Mouse (Mus musculus): ENCODE measurements around the gene Galnt9. TPM values are rescaled to one million over a fixed set of nuclear protein-coding genes. Genes with fewer than 3 reads are reported as not detected.

Gene Galnt9
- total and polyA plus RNA-seq, 3 experiments, result 0.05 TPM; not detected in 2

DNA sequence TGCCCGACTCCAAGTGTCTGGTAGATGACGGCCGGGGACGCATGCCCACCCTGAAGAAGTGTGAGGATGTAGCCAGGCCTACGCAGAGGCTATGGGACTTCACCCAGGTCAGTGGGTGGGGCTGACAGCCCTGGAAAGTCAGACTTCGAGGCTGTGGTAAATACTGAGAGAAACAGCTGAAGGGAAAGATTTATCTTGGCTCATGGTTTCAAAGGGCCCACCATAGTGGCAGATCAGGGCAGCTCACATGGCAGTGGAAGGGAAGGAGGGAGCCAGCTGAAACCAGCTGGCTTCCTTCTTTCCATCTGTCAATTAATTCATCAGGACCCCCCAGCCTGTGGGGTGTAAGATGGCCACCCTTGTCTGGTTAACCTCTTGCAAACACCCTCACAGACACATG is 75.1 kb downstream of the Galnt9 start:
- ATAC-seq (ENCODE audit: extremely low read depth, insufficient number of reproducible peaks, low FRiP score, poor library complexity, severe bottlenecking) (no peak), DNase-seq (ENCODE audit: low spot score) (no peak)
- H3K4me3 ChIP-seq (ENCODE audit: low read depth, low read length), result no peak overlapping the region
- H3K9me3 ChIP-seq (replicated peaks), result no peaks in the 10 kb centered on the region
- no peaks in the 10 kb centered on the region for H3K36me3 ChIP-seq (replicated peaks)
- no peaks in the 10 kb centered on the region for H3K4me1 ChIP-seq (ENCODE audit: insufficient read depth, low read depth, low read length)
- TF ChIP-seq CTCF (IDR thresholded peaks at IDR 0.05; ENCODE audit: low read depth, low read length) (no peak), GATA2 (IDR thresholded peaks at IDR 0.05; ENCODE audit: borderline replicate concordance, low read depth, low read length) (no peak), POLR2AphosphoS5 (IDR thresholded peaks at IDR 0.05; ENCODE audit: insufficient replicate concordance, low read depth, low read length) (no peak), TAL1 (conservative IDR thresholded peaks at IDR 0.05; ENCODE audit: low read depth, low read length) (no peak), GATA1 (IDR thresholded peaks at IDR 0.05; ENCODE audit: borderline replicate concordance, low read length) (no peak)
- H3K27me3 ChIP-seq (ENCODE audit: insufficient read depth, low read length), result peaks cover 3% of the 10 kb centered on the region; the same call in 1 of the 2 replicates

DNA sequence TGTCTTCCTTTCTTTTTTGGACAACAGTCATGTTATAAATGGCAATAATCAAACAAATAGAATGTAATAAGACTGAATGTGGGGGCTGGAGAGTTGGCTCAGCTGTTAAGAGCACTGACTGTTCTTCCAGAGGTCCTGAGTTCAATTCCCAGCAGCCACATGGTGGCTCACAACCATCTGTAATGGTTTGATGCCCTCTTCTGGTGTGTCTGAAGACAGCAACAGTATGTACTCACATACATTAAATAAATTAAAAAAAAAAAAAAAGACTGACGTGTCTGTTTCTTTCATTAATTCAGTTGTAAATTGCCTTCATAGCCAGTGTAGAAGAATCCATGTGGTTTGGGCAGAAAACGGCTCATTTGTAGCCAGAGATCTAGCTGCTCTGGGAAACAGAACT is 80.2 kb downstream of the Galnt9 start:
- ATAC-seq (ENCODE audit: extremely low read depth, insufficient number of reproducible peaks, low FRiP score, poor library complexity, severe bottlenecking), result no peak
- no peak for DNase-seq (ENCODE audit: low spot score)
- peaks cover 9% of the 10 kb centered on the region for H3K27me3 ChIP-seq (ENCODE audit: insufficient read depth, low read length)
- TF ChIP-seq TAL1 (conservative IDR thresholded peaks at IDR 0.05; ENCODE audit: low read depth, low read length) (no peak), CTCF (IDR thresholded peaks at IDR 0.05; ENCODE audit: low read depth, low read length) (no peak), POLR2AphosphoS5 (IDR thresholded peaks at IDR 0.05; ENCODE audit: insufficient replicate concordance, low read depth, low read length) (no peak), GATA2 (IDR thresholded peaks at IDR 0.05; ENCODE audit: borderline replicate concordance, low read depth, low read length) (no peak), GATA1 (IDR thresholded peaks at IDR 0.05; ENCODE audit: borderline replicate concordance, low read length) (no peak)
- no peaks in the 10 kb centered on the region for H3K9me3 ChIP-seq (replicated peaks)
- no peaks in the 10 kb centered on the region for H3K4me1 ChIP-seq (ENCODE audit: insufficient read depth, low read depth, low read length)
- no peak overlapping the region for H3K4me3 ChIP-seq (ENCODE audit: low read depth, low read length)
- H3K36me3 ChIP-seq (replicated peaks), result no peaks in the 10 kb centered on the region

DNA sequence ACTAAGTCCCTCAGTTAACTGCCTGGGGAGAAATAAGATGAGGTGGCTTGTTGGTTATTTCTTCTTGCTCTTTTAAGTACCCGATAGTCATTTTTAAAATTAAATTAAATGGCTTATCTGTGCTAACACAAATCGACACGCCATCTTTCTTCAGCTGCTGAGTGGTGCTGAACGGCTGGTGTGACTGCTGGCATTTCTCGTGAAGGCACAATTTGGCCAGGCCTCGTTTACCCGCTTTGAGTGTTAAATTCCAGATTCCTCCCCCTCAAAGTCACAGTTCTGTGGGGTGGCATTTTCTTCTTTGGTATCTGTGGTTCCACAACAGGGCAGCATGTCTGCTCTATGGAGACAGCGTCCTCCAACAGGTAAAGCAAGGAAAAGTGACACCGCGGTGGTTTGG is 83.2 kb downstream of the Galnt9 start:
- no peaks in the 10 kb centered on the region for H3K4me1 ChIP-seq (ENCODE audit: insufficient read depth, low read depth, low read length)
- TF ChIP-seq POLR2AphosphoS5 (IDR thresholded peaks at IDR 0.05; ENCODE audit: insufficient replicate concordance, low read depth, low read length) (no peak), GATA1 (IDR thresholded peaks at IDR 0.05; ENCODE audit: borderline replicate concordance, low read length) (no peak), CTCF (IDR thresholded peaks at IDR 0.05; ENCODE audit: low read depth, low read length) (no peak), TAL1 (conservative IDR thresholded peaks at IDR 0.05; ENCODE audit: low read depth, low read length) (no peak), GATA2 (IDR thresholded peaks at IDR 0.05; ENCODE audit: borderline replicate concordance, low read depth, low read length) (no peak)
- DNase-seq (ENCODE audit: low spot score), result no peak
- no peaks in the 10 kb centered on the region for H3K9me3 ChIP-seq (replicated peaks)
- ATAC-seq (ENCODE audit: extremely low read depth, insufficient number of reproducible peaks, low FRiP score, poor library complexity, severe bottlenecking), result no peak
- no peak overlapping the region for H3K4me3 ChIP-seq (ENCODE audit: low read depth, low read length)
- H3K27me3 ChIP-seq (ENCODE audit: insufficient read depth, low read length), result peaks cover 8% of the 10 kb centered on the region
- H3K36me3 ChIP-seq (replicated peaks), result no peaks in the 10 kb centered on the region

DNA sequence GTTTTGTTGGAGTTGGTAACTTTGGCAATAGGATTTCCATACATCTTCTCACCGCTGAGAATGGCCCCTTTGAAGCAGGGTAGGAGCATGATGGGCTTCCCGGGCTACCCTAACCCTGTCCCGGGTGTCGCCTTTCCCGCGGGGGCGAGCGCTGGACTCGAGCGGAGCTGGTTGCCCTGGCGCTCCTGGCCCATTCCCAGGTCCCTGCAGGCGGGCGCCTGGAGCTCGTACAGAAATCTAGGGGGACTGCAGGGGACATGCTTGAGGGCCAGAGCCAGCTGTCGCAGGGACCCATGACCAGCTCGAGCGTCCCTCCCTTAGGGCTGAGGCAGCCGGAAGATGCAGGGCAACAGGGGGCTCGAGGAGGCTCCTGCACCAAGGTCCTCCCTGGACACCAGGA is 84.0 kb downstream of the Galnt9 start:
- ATAC-seq (ENCODE audit: extremely low read depth, insufficient number of reproducible peaks, low FRiP score, poor library complexity, severe bottlenecking), result no peak
- no peaks in the 10 kb centered on the region for H3K9me3 ChIP-seq (replicated peaks)
- no peaks in the 10 kb centered on the region for H3K4me1 ChIP-seq (ENCODE audit: insufficient read depth, low read depth, low read length)
- H3K27me3 ChIP-seq (ENCODE audit: insufficient read depth, low read length), result peaks cover 11% of the 10 kb centered on the region
- H3K4me3 ChIP-seq (ENCODE audit: low read depth, low read length), result no peak overlapping the region
- TF ChIP-seq POLR2AphosphoS5 (IDR thresholded peaks at IDR 0.05; ENCODE audit: insufficient replicate concordance, low read depth, low read length), result no peak
- no peak for TF ChIP-seq CTCF (IDR thresholded peaks at IDR 0.05; ENCODE audit: low read depth, low read length)
- no peak for TF ChIP-seq GATA2 (IDR thresholded peaks at IDR 0.05; ENCODE audit: borderline replicate concordance, low read depth, low read length)
- no peak for TF ChIP-seq TAL1 (conservative IDR thresholded peaks at IDR 0.05; ENCODE audit: low read depth, low read length)
- no peak for TF ChIP-seq GATA1 (IDR thresholded peaks at IDR 0.05; ENCODE audit: borderline replicate concordance, low read length)
- no peaks in the 10 kb centered on the region for H3K36me3 ChIP-seq (replicated peaks)
- no peak for DNase-seq (ENCODE audit: low spot score)

DNA sequence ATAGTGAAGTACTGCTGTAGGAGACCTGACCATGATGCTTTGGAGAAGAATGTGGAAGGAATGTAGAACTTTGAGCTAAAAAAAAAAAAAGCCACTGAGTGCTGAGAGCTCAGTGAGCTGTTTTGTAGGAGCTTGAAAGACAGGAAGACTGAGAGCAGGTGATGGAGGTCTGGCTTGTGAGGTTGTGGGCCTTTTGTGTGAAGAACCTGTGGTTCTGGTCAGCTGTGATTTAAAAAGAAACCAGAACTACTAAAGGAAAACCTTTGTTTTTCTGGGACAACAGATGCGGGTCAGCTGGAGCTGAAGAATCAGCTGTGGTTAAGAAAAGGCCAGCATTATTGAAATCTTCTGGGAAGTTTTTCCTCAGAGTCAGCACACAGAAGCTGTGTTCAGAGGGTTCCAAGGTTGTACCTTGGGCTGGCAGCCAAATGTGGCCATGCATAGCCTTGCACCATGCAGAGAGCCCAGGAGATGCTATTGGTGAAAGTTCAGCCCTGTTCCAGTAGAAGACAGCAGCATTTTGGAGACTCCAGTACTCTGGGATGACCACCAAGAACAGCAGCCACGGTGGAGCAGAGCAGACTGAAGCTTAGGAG is 85.5 kb downstream of the Galnt9 start:
- no peak for DNase-seq (ENCODE audit: low spot score)
- Histone ChIP-seq H3K36me3 (replicated peaks) (no peaks in the 10 kb centered on the region), H3K4me1 (ENCODE audit: insufficient read depth, low read depth, low read length) (no peaks in the 10 kb centered on the region), H3K9me3 (replicated peaks) (no peaks in the 10 kb centered on the region), H3K27me3 (ENCODE audit: insufficient read depth, low read length) (peaks cover 21% of the 10 kb centered on the region), H3K4me3 (ENCODE audit: low read depth, low read length) (no peak overlapping the region)
- ATAC-seq (ENCODE audit: extremely low read depth, insufficient number of reproducible peaks, low FRiP score, poor library complexity, severe bottlenecking), result no peak
- TF ChIP-seq GATA2 (IDR thresholded peaks at IDR 0.05; ENCODE audit: borderline replicate concordance, low read depth, low read length) (no peak), POLR2AphosphoS5 (IDR thresholded peaks at IDR 0.05; ENCODE audit: insufficient replicate concordance, low read depth, low read length) (no peak), CTCF (IDR thresholded peaks at IDR 0.05; ENCODE audit: low read depth, low read length) (no peak), TAL1 (conservative IDR thresholded peaks at IDR 0.05; ENCODE audit: low read depth, low read length) (no peak), GATA1 (IDR thresholded peaks at IDR 0.05; ENCODE audit: borderline replicate concordance, low read length) (no peak)

DNA sequence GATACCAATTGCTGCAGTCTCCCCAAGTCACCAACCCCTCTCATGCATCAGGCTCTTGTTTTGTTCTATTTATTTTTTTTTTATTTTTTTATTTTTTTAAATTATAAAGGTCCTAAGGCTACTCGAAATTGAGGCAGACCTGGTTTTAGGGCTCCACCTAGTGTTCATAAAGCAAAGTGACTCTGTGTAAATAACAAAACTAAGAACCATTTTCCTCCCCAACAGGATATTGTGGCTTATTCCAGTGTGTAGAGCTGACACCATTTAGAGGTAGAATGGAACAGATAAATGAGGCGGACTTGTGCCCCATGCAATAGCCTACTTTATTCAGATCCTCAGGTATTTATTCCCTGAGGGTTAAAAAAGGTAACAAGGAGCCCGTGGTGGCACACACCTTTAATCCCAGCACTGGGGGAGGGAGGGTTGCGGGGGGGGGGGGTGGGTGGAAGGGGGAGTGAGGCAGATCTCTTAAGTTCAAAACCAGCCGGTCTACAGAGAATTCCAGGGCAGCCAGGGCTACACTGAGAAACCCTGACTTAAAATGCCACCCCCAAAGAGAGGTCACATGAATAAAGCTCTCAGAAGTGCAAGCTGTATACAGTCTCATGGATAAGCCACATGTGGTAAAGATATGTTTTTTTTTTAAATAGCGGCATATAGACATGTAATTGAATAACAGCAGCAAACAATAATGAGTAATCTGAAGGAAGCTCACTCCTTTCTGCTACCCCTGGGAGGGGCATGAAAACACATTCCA is 92.0 kb downstream of the Galnt9 start:
- no peaks in the 10 kb centered on the region for H3K36me3 ChIP-seq (replicated peaks)
- H3K9me3 ChIP-seq (replicated peaks), result no peaks in the 10 kb centered on the region
- no peak overlapping the region for H3K4me3 ChIP-seq (ENCODE audit: low read depth, low read length)
- DNase-seq (ENCODE audit: low spot score) (no peak), ATAC-seq (ENCODE audit: extremely low read depth, insufficient number of reproducible peaks, low FRiP score, poor library complexity, severe bottlenecking) (no peak)
- peaks cover 27% of the 10 kb centered on the region for H3K27me3 ChIP-seq (ENCODE audit: insufficient read depth, low read length)
- TF ChIP-seq POLR2AphosphoS5 (IDR thresholded peaks at IDR 0.05; ENCODE audit: insufficient replicate concordance, low read depth, low read length) (no peak), CTCF (IDR thresholded peaks at IDR 0.05; ENCODE audit: low read depth, low read length) (0 out of 2 replicates have a peak, but pooled peaks have one; percentile 15), TAL1 (conservative IDR thresholded peaks at IDR 0.05; ENCODE audit: low read depth, low read length) (no peak), GATA2 (IDR thresholded peaks at IDR 0.05; ENCODE audit: borderline replicate concordance, low read depth, low read length) (no peak), GATA1 (IDR thresholded peaks at IDR 0.05; ENCODE audit: borderline replicate concordance, low read length) (no peak)
- peaks cover 3% of the 10 kb centered on the region; the same call in 1 of the 2 replicates for H3K4me1 ChIP-seq (ENCODE audit: insufficient read depth, low read depth, low read length)

Measured in G1E (cell line).